Mouse (Mus musculus) fat pad, adult 2 months (tissue): ENCODE data around the gene M6pr.

Experiments used
- DNase-seq: peaks from one replicate; pipeline ENCODE4 v3.0.0-alpha.2; 2011; ENCODE audit warnings: low read depth, low spot score; ENCODE audit errors: extremely low read depth

Gene M6pr

DNA sequence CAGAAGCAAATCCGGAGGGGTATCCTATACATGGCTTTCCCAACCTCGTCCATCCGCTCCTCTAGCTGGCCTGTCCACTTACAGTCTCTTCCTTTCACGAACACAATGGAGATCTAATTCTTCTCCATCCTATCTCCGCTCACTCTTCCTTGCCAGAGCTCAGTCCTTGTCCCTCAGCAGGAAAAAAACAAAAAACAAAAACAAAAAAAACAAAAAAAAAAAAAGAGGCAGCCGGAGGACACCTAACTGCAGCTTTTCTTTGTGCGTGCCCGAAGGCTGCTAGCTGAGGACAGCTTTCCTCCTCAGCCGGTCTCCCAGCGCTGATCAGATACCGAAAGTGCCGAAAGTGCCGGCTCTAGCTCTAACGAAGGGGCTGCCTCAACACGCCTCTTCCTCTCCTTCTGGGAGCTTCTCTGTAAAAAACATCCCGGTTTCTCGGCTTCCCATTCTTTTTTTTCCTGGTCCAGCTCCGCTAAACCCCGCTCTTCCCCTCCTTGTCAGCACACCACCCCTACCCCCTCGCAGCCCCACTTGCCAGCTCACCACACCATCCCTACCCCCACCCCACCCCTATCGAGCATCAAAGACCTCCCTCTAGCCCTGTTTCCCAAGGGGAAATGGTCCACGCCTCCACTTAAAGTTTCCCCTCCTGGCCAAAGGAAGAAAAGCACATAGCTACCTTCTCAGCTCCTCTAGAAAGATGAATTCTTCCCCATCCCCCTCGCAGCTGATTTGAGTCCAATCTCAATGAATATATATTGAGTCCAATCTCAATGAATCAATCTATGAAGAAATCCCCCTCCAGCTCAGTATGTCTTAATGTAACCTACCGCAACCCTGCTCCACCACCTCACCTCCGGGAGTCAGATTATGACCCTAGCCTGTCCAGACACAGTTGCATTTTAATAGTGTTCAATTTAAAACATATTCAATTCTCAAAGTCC is 11.0 kb upstream of the M6pr start:
- DNase-seq = no peak

DNA sequence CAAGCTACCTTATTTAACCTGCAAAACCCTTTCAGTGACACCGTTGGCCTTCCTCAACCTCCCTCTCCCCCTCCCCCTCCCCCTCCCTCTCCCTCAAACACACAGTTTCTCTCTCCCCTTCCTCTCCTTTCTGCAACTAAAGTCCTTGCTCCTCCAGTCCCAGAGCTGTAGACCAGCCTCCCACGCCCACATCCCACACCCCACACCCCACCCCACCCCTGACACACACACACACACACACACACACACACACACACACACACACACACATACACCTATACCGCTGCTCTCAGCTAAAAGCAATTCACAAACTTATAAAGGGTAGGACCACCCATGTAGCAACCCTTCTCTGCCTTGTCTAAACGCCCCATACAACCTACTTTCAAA is 10.3 kb upstream of the M6pr start:
- no peak for DNase-seq

DNA sequence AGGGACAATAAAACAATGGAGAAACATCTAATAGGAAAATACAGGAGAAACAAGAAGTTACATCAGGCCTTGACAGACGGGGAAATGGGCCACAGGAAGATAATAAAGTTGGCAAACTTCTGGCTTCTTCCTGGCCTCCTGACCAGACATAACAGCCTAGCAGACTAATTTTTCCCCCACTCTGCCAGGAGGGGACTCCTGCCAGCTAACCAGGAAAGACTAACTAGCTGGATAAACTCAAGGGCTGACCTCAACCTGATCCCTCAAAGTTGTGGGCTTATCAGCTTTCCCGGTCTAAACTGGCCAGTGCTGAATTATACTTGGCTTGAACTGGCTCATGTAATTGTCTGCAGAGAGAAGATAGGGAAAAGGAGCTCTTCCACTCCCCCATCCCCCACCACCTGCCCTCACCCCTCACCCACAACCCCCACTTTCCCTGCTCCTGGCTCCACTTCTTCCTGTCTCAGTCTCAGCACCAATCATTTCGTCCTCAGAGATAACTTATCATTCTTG is 8.8 kb upstream of the M6pr start:
- DNase-seq = no peak

DNA sequence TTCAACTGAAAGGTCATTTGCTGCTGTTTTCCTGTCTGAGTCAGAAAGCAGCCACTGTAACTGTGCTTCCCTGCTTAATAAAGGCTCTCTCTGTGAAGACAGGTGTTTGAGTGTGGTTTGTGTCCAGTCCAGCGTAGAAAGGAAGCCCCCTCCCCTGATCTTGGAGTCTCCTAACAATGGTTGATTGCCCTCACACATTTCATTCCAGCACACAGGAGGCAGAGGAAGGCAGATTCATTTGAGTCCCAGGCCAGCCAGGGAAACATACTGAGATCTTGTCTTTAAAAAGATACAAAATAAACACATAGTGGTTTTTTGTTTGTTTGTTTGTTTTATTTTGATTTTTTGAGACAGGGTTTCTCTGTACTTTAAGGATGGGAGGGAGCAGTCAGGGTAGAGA is 6.4 kb upstream of the M6pr start:
- DNase-seq = no peak

DNA sequence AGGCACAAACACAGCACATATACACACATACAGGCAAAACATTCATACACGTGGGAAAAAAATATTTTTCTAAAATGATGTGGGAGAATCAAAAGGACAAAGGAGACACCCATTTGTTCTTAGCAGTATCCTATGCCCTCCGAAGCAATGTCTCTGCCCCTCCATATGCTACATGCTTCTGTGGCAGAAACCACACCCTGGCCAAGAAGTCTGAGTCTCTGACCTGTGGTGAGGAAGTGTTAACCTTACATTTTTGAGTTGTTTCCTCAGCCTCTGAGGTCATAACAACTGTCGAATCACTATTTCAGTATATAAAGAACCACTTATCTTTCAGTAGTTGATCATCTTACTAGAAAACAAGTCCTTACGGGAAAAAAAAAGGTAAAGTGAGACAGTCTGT is 5.9 kb upstream of the M6pr start:
- DNase-seq = no peak

DNA sequence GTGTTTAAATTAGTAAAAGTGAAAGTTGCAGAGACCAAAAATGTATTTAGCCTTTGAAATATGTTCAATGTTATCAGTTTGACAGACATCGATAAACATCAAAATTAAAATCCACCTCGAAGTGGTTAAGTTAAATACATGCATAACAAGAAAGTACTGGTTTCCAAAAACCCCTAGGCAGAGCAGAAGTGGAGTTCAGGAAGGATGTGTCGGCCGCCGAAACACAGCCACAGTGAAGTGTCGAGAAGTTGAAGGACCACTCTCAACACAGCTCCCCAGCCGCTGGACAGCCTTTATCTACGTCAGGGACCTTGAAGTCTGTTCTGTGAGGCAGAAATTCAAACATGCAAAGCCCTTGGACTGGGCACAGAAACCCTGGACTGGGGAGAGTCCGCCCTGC is 5.0 kb upstream of the M6pr start:
- no peak for DNase-seq

DNA sequence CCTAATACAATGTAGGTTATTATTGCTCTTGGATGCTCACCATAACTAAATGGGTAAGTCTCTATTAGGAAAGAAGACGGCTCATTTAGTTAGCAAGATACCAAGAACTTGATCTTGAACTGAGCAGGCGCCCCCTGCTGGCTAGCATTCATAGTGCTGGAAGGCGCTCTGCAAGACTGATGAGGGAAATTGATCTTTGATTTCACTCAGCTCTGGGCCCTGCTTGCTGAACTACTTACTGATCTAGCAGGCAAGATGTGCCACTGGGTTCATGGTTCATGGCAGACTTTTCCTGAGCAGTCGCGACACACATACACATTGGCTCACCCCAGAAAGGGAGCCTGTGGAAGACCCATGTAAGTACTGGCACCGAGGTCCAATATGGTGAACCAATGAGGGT is 4.2 kb upstream of the M6pr start:
- DNase-seq = no peak

DNA sequence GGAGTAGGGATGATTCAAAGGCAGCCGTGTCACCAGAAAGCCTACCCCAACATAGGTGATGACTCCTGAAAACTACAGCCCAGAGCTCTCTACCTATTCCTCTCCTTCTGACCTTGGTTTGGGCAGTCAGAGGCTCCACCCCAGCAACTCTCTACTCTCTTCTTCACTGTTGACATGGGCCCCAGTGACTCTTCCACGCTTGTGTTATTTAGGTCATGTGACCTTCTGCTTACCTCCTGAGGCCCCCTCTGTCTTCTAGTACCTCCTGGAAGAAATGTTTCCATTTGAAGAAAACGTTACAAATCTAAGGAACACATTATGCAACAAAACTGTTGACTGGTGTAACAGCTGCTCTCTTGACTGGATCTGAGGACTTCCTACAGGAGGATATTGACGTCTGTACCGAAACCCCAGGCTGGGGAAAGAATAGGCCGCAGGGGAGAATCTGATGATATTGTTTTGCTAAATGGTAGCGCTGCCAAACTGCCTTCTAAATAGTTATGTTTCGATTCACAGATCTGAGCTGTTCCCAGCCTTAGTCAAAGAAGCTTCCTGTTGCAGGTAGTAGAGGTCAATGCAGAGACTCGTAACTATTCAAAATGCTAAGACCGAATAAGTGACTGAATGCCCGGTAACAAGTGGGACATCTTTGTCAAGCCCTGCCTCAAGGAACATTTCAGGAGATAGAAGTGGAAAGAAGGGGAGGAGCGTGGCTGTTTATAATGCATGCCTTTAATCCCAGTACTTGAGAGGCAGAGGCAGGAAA is 3.5 kb upstream of the M6pr start:
- DNase-seq = no peak

DNA sequence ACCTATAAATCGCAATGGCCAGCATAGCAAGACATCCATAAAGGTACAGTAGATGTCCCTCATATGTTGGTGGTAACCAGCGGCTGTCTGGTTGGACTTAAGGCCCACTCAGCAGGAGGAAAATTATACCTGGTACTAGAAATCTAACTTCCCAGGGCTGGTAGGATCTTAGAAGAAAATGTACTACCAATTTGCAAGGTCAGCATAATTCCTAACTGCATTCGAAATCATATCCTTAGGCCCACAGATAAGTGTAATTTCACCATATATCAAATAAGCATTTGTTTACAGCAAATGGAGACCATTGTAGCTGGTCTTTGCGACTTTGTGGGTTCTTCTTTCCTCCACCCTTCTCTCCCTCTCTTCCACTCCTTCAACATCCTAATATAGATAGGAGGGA is 1.8 kb upstream of the M6pr start:
- DNase-seq = no peak

DNA sequence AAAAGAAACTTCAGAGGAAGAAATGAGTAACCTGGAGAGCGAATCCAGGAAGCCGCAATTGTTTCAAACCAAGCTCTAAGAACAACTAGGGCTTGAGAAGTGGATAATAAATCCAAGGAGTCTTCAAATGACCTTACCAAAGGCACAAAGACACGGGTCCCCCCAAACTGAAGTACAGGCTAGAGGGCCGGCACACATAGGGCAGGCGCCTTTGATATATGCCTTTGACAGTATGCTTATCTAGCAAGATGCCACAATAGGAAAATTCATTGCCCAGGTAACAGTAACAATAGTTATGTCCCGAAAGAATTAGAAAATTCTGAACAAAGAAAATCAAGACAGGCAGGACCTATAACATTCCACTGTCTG is 400 bp upstream of the M6pr start:
- no peak for DNase-seq

DNA sequence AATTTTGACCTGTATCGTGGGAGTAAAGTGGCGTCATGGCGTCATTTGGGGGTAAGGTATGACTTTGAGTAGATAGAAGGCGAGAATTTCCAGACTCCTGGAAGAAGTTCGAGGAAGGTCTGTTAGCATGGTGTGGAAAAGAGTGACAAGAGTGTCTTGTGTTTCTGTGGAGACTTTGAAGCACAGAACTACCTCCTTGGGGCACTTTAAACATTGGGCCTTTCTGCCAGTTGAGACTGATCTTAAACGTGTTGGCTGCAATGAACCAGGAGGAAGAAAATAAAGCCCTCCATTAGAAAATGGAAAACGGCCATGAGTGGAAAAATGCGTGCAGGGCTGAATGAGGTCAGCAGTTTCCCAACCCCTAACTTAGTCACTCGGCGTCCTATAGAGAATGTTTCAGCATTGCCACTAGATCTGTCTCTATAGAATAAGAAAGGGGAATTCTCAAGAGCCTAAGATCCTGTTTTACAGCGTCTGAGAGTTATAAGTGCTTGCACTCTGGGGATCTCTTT is 983 bp downstream of the M6pr start:
- no peak for DNase-seq

DNA sequence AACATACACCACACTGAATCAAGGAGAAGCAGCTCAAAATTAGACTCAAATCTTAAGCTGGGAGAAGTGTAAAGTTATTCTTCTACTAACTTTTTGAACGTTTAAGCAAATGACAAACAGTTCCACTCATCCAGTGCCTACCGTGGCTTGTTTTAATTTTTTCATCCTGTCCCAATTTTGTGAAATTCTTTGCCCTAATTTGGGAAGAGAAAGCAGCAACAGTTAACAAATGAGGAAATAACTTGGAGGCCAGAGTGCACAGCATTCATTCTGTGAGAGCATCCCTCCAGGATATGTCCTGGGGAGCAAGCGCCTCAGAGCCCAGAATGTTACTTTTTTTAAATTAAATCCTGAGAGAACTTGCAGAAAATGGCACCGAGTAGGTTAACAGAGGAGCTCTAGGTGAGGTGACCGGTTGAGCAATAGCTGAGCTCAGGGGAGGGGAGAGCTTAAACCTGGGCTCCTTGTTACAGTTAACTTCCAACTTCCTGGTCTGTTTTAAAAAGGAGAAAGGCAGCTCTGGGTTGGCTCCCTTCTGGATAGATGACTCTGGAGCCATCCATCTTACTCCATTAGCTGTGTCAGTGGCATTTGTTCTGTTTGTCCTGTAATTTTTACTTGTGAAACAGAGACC is 1.8 kb downstream of the M6pr start:
- DNase-seq = peak; percentile 16

DNA sequence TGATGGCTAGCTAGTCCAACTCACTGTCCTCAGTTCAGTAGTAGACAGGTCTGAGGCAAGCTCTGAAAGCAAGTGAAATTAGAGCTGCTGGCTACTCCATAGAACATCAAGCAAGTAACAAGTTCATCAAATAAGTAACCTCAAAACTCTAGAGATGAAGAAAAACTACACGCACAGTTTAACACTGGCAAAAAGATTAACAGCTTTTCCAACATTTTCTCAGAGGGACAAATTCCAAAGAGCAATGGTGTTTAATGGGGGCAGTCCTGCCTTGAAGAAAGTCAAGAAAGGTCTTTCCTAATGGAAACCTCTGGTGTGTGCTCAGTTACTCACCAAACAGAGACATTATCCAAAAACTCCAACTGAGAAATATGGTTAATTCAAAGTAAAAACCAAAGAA is 10.2 kb downstream of the M6pr start:
- no peak for DNase-seq

DNA sequence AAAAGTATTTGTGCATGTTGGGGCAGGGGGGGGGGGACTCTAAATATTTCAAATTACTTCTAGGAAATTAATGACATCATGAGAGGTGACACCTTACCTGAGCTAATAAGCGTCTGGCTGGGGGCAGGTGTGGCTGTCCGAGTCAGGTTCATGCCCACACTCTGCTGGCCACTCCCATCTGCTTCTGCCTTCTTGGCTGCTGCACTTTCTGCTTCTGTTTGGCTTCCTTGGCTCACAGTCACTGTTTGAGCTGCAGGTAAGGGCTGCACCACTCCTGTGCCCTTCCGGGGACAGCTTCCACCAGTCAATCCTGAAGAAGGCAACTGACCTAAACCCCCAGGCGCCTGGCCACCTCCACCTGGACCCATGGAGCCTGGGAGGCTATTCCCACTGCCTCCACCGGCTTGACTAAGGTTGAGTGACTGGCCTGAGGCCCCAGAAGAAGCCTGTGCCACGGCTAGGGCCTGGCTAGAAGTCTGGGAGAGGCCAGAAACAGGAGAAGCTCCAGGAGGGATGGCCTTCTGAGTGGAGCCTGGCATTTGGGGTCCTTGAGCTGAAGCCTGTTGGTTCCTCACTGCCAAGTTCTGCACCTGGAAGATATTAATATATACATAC is 16.9 kb downstream of the M6pr start:
- no peak for DNase-seq

DNA sequence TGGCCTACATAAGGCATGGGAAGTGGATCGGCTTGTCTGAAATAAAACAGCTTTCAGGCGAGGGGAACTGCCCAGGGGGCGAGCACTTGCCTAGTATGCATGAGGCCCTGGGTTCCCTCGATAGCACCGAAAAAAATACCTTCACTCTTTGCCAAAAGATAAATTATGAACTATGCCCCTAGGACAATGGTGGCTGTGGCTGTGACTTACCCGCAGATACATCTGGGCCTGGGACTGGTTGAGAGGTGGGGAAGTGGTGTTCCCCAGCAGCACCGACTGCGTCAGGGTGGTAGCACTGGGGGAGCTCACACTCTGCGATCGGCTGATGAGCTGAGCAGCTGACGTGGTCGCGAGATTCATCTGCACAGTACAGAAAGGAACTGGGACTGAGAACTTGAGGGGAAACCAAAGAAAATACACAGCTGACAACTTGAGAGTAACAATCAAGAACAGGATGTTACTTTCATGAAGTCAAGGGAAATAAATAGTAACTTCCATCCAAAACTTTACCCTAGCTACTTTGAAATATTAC is 24.6 kb downstream of the M6pr start:
- no peak for DNase-seq

DNA sequence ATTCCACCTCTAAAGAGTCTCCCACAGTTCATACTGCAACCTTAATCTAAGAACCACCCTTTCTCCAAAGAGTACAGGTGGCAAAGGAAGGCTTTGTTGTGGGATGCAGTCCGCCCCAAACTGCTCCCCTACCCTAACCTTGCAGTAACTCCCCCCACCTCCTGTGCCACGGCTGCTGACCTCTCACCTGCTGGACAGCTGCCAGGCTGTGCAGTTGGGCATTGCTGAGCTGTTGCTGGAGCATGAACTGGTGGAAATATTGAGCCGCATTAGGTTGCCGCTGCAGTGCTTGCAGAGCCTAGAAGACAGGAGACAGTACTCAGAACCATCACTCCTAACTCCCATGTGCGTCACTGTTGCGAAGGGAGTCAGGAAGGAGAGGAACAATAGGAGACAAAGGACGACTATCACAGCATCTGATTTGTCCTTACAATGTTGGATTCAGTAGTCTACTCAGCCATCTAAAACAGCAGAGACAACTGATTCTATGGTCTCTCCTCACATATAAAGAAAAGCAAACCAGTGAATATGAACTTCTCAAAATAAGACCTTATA is 26.3 kb downstream of the M6pr start:
- no peak for DNase-seq

DNA sequence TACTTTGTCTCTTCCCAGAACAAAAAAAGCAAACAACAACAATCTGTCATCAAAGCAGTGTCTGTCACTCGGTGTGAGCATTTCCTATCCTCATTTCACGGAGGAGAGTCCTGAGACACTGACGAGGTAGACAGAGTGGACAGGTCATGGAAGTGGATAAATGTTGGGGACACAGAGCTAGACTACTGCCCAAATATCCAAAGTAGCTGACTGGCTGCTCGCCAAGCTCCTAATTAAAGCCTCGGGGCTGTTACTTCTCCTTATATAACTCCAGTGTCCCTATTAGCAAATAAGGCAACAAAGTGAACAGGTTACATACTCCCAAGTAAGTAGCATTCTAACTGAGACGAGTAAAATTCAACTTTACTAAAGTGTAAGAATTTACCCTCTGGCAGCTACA is 29.0 kb downstream of the M6pr start:
- no peak for DNase-seq

DNA sequence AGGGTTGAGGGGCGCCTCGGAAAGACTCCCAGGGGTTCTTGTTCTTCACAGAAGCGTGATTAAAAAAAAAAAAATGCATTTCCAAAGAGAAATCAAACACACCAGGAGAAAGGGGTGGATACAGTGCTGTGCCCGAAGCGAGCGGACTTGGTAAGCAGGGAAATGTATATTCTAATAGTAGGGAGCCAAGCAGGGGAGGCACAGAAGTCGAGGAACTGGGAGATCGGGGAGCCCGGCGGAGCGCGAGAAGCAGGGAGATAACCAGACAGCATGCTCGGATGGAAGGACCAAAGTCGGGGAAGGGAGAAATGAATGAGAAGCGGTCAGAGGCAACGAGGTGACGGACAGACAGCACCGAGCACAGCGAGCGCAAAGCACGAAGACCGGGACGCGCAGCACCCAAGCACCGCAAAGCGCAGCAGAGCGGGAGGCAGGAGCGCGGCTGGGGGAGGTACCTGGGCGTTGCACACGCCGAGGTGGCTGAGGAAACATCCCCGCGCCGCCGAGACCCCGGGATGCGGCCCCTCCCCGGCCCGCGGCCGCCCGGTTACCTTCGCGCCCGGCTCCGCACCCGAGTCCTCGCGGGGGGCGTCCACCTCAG is 30.6 kb downstream of the M6pr start:
- no peak for DNase-seq

DNA sequence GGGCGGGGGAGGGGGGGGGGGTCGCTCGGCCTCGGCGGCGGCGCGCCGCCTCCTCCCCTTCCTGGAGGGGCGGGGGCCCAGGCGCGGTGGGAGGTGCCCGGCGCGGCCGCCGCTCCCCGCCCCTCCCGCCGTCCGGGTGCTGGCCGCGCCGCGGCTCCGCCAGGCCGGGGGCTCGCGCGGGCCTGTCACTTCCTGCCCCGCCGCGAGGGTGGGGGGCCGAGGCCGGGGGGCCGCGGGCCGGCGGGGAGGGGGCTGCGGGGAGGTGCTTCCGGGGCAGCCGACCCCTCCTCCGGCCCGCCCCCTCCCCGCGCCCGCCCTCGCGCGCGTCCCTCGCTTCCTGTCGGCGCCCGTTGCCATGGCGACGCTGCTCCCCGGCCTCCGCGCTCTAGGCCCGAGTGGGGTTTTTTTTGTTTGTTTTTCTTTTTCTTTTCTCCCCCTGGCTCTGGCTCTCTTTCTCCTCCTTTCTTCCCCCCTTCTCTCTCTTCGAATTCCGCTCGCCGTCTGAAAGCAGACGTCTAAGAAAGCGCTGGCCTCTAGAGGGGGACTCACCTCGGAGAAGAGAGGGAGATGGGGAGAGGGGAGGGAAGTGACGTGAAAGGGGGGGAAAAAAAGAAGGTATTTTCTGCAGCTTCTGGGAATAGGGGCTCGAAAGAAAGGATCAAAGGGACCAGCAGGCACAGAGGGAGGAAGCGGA is 31.3 kb downstream of the M6pr start:
- DNase-seq = no peak
